Mouse (Mus musculus): ENCODE data around the gene S100a8. TPM values are rescaled to one million over a fixed set of nuclear protein-coding genes. Genes with fewer than 3 reads are reported as not detected.

Gene S100a8
- total RNA-seq, 2 experiments from 2014 or later: 3.0 TPM; not detected in 1

DNA sequence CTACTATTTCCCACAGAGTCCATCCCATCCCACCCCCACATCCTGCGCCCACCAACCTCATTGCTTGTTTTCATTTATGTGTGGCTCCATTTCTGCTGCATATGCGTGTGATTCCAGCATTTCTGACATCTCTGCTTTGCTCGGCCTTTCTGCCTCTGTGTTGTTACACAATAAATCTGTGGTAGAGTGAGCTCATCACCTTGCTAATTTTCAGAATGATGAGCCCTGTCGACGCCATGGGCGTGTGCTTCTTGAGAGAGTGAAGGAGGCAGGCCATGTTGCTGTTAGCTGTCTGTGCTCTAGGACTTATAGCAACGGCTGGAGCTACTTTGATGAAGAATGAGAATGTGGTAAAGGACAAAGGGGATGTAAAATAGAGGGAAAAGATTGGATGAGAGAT lies 27.8 kb upstream of the S100a8 start:
- intact Hi-C loops (cut with DNase I): no loop called here
- no peak for TF ChIP-seq CTCF (IDR thresholded peaks at IDR 0.05)
- DNase-seq (ENCODE audit: extremely low spot score in 1 of 2, low spot score in 2 of 2): no peak

DNA sequence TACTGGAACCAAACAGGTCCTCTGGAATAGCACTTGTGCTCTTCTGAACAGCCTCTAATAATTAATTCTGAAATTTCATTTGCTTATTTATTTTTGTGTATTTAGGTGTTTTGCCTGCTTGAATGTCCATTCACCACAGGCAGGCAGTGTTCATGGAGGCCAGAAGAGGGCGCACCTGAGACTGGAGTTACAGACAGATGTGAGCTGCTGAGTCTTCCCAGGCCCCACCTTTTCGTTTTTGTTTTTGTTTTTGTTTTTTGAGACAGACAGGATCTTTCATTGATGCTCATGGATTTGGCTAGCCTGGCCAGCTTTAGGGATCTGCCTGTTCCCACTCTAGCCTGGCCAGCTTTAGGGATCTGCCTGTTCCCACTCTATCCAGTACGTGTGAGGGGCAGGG lies 24.6 kb upstream of the S100a8 start:
- H3K4me3 ChIP-seq: no peak overlapping the region
- intact Hi-C loops (cut with DNase I): no loop called here
- DNase-seq (ENCODE audit: extremely low spot score in 1 of 2, low spot score in 2 of 2): peak in 1 of 2 experiments; percentile 30
- TF ChIP-seq CTCF (IDR thresholded peaks at IDR 0.05): peak; percentile 62
- H3K27ac ChIP-seq: no peak overlapping the region

More for the DNA sequence above, 27.8 kb upstream of the S100a8 start:
- Histone ChIP-seq H3K4me3 (no peak overlapping the region), H3K27ac (no peak overlapping the region)

DNA sequence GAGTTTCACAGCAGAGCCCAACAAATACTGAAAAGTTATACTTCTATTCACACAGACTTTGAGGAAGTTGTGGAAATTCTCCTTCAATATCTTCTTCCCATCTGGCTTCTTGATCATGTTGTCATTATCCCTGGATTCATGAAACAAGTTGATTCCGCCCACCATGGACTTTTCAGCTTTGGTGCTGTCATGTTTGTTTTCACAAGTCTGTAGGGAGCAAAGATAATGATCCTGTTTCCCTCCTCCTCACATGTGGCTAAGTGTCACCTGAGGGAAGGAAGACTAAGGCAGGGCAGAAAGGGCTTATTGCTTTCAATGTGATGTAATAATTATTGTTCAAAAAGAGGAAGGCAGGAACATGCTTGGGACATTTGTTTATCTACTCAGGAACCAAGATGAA lies 21.5 kb upstream of the S100a8 start:
- H3K27ac ChIP-seq: no peak overlapping the region
- intact Hi-C loops (cut with DNase I): no loop called here
- no peak for TF ChIP-seq CTCF (IDR thresholded peaks at IDR 0.05)
- no peak for DNase-seq (ENCODE audit: extremely low spot score in 1 of 2, low spot score in 2 of 2)
- H3K4me3 ChIP-seq: no peak overlapping the region

DNA sequence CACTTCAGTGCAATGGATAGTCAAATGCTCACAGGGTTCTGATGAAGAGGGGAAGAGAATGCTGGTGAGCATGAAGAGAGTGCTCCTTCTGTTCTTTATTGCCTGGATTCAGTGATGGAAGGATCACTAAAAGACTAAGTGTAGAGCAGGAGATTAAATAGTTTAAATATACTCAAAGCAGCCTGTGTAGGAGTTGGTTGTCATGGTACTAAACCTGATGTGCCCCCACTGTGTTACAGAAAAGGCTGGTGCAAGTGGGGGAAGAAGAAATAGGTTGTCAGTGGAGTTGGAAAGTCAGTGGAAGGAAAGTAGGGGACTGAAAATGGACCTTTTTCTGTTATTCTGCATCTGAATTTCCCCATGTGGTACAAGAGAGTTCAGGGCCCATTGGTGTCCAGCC lies 19.8 kb upstream of the S100a8 start:
- peak overlapping the region; percentile 68 for H3K27ac ChIP-seq
- TF ChIP-seq CTCF (IDR thresholded peaks at IDR 0.05): no peak
- DNase-seq (ENCODE audit: extremely low spot score in 1 of 2, low spot score in 2 of 2): no peak
- no peak overlapping the region for H3K4me3 ChIP-seq
- intact Hi-C loops (cut with DNase I): no loop called here

DNA sequence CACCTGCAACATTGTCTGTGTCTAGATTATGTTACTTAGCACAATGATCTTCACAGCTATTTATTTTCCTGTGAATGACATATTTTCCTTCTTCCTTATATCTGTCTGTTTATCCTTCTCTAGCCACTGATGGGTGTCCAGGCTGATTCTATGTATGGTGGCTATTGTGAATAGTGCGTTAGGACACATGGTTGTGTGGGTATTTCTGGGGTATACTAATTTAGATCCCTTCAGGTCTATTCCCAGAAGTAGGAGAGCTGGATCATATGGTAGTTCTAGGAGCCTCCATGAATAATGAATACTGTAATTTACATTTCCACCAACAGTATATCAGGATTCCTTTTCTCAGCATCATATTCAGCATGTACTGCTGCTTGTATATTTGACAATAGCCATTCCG lies 18.9 kb upstream of the S100a8 start:
- intact Hi-C loops (cut with DNase I): loop anchor here (1.0 to 5.0 kb wide), 6 partner anchors 33 to 238 kb away; partner anchors contain the start of genes Chtop and Ints3
- no peak for DNase-seq (ENCODE audit: extremely low spot score in 1 of 2, low spot score in 2 of 2)
- Histone ChIP-seq H3K27ac (peak overlapping the region; percentile 68), H3K4me3 (no peak overlapping the region)
- TF ChIP-seq CTCF (IDR thresholded peaks at IDR 0.05): no peak

DNA sequence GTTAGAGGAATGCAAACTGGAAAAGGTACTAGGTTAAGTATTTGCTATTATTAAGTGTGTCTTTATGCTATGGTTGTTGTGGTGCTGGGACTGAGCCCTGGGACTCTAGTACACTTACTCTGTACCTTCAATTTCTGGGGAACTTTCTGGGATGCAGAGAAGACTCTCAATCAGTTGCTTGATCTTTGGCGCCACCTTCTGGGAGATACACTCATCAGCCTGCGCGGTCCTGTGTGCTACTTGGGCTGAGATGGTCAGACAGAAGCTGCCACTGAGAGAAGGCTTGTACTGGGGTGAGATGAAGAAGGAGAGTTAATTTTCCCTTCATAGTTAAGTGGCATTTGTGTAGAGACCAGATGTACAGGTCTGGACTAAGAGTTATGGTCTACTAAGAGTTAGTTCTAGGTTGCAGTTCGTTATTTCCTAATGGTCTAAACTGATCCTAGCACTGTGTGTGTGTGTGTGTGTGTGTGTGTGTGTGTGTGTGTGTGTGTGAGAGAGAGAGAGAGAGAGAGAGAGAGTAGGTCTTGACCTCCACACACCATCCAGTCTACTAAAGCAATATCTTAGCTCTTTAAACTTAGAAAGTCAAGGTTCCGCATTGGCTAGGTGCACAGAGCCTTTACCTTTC lies 15.8 kb upstream of the S100a8 start:
- intact Hi-C loops (cut with DNase I): loop anchor here (1.0 to 5.0 kb wide), 6 partner anchors 36 to 241 kb away; partner anchors contain the start of genes Chtop, Ints3 and Snapin
- TF ChIP-seq CTCF (IDR thresholded peaks at IDR 0.05): peak; percentile 82
- no peak overlapping the region for H3K27ac ChIP-seq
- peak; percentile 81 to 84 for DNase-seq (ENCODE audit: extremely low spot score in 1 of 2, low spot score in 2 of 2)
- H3K4me3 ChIP-seq: no peak overlapping the region

DNA sequence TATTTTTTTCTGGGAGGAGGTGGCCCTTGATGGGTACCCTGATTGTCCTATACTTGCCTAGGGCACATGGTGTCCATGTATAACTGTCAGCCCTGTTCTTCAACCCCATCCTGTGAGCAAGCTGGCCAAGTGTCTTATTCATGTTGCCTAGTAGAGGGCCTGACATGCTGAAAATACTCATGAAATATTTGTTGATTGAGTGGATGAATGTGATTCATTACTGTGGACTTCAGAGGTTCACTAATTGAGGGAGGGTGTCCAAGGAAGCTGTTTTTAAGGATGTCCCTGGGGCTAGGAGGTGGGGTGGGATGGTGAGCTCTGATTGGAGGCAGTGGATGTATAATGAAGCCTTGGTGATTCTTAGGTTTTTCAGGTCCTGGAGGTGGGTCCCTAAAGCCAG lies 15.1 kb upstream of the S100a8 start, which contains the start of gene S100a7a:
S100a7a (plus strand) TSS at position 301 of the 400 bp plus-strand sequence.
- no peak within 1 kb of the TSS for H3K27ac ChIP-seq
- intact Hi-C loops (cut with DNase I): loop anchor here (1.0 to 5.0 kb wide), 6 partner anchors 36 to 241 kb away; partner anchors contain the start of genes Chtop, Ints3 and Snapin
- DNase-seq (ENCODE audit: extremely low spot score in 1 of 2, low spot score in 2 of 2): no peak
- H3K4me3 ChIP-seq: no peak within 1 kb of the TSS
- TF ChIP-seq CTCF (IDR thresholded peaks at IDR 0.05): no peak

DNA sequence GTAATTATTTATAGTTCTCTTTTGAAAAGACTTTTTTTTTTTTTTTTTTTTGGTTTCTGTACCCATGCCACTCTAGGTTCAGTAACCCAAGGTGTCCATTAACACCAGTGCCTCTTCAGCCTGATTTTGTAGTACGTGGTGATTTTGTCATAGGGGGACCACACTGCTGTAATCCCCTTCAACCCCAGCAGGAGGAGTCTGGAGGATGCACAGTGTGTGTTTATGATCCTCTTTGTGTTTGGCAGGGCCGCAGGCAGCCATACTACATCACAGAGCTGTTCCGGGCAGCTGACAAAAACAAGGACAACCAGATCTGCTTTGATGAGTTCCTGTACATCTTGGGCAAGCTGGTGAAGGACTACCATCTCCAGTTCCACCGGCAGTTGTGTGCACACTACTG lies 11.4 kb upstream of the S100a8 start:
- intact Hi-C loops (cut with DNase I): no loop called here
- peak; percentile 12 for TF ChIP-seq CTCF (IDR thresholded peaks at IDR 0.05)
- DNase-seq (ENCODE audit: extremely low spot score in 1 of 2, low spot score in 2 of 2): no peak
- H3K27ac ChIP-seq: no peak overlapping the region
- no peak overlapping the region for H3K4me3 ChIP-seq

DNA sequence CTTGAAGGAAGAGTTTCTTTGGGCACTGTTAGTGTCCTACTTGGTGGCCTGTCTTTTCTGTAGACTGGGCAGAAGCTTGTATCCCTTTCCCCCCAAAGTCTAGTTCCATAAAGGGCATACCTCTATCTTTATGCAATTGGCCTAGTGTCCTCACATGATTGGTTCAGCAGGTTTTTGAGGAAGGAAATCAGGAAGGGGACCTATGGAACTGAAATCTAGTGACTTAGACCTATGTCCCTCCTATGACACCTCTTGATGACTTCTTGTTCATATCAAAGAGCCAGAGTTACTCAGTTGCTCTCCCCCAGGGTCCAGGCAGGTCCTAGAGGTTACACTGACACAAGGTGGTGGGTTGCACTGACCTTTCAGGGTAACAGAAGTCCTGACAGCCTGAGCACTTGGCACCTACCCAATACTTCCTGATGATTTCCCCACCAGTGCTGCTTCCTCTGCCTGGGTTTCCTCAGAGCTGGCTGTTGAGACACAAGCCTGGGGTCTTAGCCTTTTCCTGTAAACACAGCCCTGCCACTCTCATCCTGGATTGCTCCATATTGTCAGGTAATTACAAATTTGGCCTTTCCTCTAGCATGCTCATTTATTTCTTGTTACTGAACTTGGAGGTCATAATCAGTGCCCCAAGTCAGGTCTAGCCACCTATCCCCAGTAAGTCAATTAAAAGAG lies 9.3 kb upstream of the S100a8 start:
- intact Hi-C loops (cut with DNase I): no loop called here
- TF ChIP-seq CTCF (IDR thresholded peaks at IDR 0.05): no peak
- H3K4me3 ChIP-seq: no peak overlapping the region
- no peak for DNase-seq (ENCODE audit: extremely low spot score in 1 of 2, low spot score in 2 of 2)
- no peak overlapping the region for H3K27ac ChIP-seq

DNA sequence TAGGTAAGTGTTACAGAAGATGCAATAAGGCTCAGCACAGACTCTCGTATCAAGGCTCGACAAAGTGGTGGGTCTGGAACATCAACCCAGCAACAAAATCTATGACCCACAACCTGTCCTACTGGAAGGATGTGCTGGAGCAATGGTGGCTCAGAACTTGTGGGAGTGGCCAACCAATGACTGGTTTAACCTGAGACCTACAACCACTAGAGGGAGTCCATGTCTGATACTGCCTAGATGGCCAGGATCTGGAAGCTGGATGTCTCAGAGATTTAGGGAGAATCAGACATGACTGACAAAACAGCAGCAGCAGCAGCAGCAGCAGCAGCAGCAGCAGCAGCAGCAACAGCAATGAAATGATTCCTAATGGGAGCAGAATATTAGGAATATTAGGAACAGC lies 4.6 kb upstream of the S100a8 start:
- H3K4me3 ChIP-seq: no peak overlapping the region
- TF ChIP-seq CTCF (IDR thresholded peaks at IDR 0.05): peak; percentile 34
- intact Hi-C loops (cut with DNase I): no loop called here
- no peak overlapping the region for H3K27ac ChIP-seq
- no peak for DNase-seq (ENCODE audit: extremely low spot score in 1 of 2, low spot score in 2 of 2)

DNA sequence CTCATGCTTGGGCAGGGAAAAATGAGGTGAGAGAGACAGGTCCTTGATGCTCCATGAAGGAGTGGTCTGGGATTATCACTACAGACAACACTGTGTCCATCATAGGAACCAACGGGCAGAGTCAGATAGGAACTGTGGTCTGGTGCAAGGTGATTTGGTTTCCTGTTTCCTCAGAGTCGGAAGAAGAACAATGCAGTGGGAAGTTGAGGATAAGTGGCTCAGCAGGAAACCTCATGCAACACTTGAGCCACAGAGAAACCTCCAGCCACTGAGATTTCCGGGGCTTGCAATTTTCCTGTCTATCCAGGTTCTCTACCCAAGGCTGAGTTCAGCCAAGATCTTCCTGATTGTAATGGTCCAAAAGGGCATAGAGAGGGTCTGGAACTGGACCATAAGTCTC lies 9.9 kb downstream of the S100a8 start:
- TF ChIP-seq CTCF (IDR thresholded peaks at IDR 0.05): no peak
- Histone ChIP-seq H3K27ac (no peak overlapping the region), H3K4me3 (no peak overlapping the region)
- DNase-seq (ENCODE audit: extremely low spot score in 1 of 2, low spot score in 2 of 2): no peak
- intact Hi-C loops (cut with DNase I): no loop called here

DNA sequence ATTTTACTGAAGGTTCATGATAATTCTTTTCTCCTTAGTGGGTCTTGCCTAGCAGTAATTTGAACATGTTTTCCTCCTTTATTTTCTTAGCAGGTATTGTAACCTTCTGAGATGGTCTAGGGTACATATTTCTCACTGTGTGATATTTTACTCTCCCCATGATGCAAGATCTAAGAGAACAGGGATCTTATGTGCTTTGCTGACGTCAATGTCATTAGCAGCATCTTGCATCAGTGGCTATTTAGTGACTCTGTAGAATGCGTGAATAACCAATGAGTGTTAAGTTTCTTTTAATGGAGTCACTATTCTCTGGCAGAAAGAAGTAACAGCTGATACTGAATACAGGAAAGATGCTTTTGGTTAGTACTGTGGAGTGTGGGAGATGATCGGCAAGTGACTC lies 15.2 kb downstream of the S100a8 start:
- no peak for TF ChIP-seq CTCF (IDR thresholded peaks at IDR 0.05)
- intact Hi-C loops (cut with DNase I): no loop called here
- DNase-seq (ENCODE audit: extremely low spot score in 1 of 2, low spot score in 2 of 2): no peak
- no peak overlapping the region for H3K4me3 ChIP-seq
- H3K27ac ChIP-seq: no peak overlapping the region

All from left cerebral cortex, adult 2 months (tissue).